Mouse (Mus musculus) neural tube, embryonic 11.5 days (tissue): ENCODE results near the gene Cox20. TPM values are rescaled to one million over a fixed set of nuclear protein-coding genes. Genes with fewer than 3 reads are reported as not detected.

Experiments used
- ATAC-seq: fragments of 200-750 bp; cut with Nextera tagmentation; 2 replicates; pipeline ENCODE4 v1.8.0; 2017; ENCODE audit warnings: moderate number of reproducible peaks, mild to moderate bottlenecking, moderate TSS enrichment, moderate library complexity; ENCODE audit not compliant: insufficient read depth, low FRiP score, low TSS enrichment
- DNase-seq: peaks from one replicate; pipeline ENCODE4 v3.0.0-alpha.2; 2015; ENCODE audit warnings: low spot score
- H3K27ac ChIP-seq: fragments of 300-500 bp; sonication (generic); 2 replicates; pipeline ENCODE4 v1.5.1; 2014; ENCODE audit warnings: low read depth, mild to moderate bottlenecking, low read length
- H3K27me3 ChIP-seq: fragments of 300-500 bp; sonication (generic); 2 replicates; pipeline ENCODE4 v1.6.1; 2014; ENCODE audit warnings: mild to moderate bottlenecking, low read length, mixed read lengths; ENCODE audit not compliant: control insufficient read depth, insufficient read depth
- H3K36me3 ChIP-seq: fragments of 300-500 bp; sonication (generic); 2 replicates; pipeline ENCODE4 v1.6.1; 2014; ENCODE audit warnings: mild to moderate bottlenecking, low read length, moderate library complexity, mixed read lengths; ENCODE audit not compliant: control insufficient read depth, insufficient read depth
- H3K4me1 ChIP-seq: fragments of 300-500 bp; sonication (generic); 2 replicates; pipeline ENCODE4 v1.6.1; 2014; ENCODE audit warnings: low read length, mixed read lengths; ENCODE audit not compliant: control insufficient read depth, insufficient read depth
- H3K4me2 ChIP-seq: fragments of 300-500 bp; sonication (generic); 2 replicates; pipeline ENCODE4 v1.6.1; 2014; ENCODE audit warnings: low read depth, mild to moderate bottlenecking, moderate library complexity
- H3K4me3 ChIP-seq: fragments of 300-500 bp; sonication (generic); 2 replicates; pipeline ENCODE4 v1.5.1; 2014; ENCODE audit warnings: low read depth, low read length
- H3K9ac ChIP-seq: fragments of 300-500 bp; sonication (generic); 2 replicates; pipeline ENCODE4 v1.6.1; 2014; ENCODE audit warnings: mild to moderate bottlenecking, low read length
- H3K9me3 ChIP-seq: fragments of 300-500 bp; sonication (generic); 2 replicates; pipeline ENCODE4 v1.6.1; 2016; ENCODE audit warnings: low read length; ENCODE audit not compliant: control insufficient read depth
- WGBS: fragments of 180-500 bp; shearing (Covaris S2); extraction: QIAGEN DNeasy Blood & Tissue Kit; methylation state at CpG from one replicate; pipeline ENCODE4 v1.1.7; 2014; 5-methylcytosine and 5-hydroxymethylcytosine counted together
- polyA plus RNA-seq: library from polyadenylated mRNA; unstranded; fragments of >200 nt; fragmentation: Nextera tagmentation; extraction: Ambion mirVana; gene quantifications from 2 replicates; pipeline ENCODE4 v1.2.1, GENCODE M21; 2014

Gene Cox20
- polyA plus RNA-seq, 1 experiment from 2014 or later = 104 TPM

DNA sequence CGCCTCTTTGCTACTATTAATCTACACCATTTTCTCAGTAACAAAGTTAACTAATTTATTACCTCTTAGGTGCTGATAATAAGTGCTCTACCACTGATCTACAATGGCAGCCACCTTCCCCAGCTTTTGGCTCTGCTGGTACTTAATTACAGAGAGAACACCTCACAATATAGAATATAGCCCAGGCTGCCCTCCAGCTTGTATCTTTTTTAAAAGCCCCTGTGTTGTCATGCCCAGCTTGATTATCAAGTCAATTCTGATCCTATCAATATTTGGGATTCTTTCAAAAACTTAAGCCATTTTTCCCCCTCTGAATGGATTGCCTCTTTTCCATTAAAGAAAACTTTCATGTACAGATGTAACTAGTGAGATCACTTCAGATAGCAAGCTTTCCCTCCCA, 8.0 kb downstream of the Cox20 start:
- Histone ChIP-seq H3K4me3 (no peak overlapping the region), H3K9ac (no peak overlapping the region), H3K27me3 (no peaks in the 10 kb centered on the region), H3K9me3 (no peaks in the 10 kb centered on the region), H3K36me3 (peaks cover 13% of the 10 kb centered on the region), H3K4me2 (no peak overlapping the region), H3K4me1 (no peaks in the 10 kb centered on the region), H3K27ac (no peak overlapping the region)
- DNase-seq (no peak), ATAC-seq (no peak)
- WGBS = 84% methylated on average over 1 of the region's 1 CpGs

DNA sequence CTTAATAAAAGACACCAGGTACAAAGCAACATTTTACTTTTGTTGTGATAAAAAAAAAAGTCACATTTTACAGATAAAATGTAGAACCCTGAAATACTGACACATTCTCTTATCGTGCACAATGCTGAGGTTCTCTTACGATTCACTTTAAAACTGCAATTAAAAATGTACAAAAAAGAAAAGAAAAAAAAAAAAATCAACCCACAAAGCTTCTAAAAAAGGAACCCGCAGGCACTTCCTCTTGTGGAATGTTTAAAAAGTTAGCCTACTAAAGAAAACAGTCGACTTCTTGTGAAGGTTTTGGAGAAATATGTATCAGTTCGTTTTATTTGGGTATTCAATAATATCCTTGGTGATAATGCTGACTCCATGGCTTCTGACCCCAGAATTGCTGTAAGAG, 10.1 kb downstream of the Cox20 start:
- peaks cover 24% of the 10 kb centered on the region for H3K36me3 ChIP-seq
- H3K27ac ChIP-seq = no peak overlapping the region
- H3K9ac ChIP-seq = no peak overlapping the region
- DNase-seq = no peak
- no peak overlapping the region for H3K4me3 ChIP-seq
- H3K4me2 ChIP-seq = no peak overlapping the region
- 89% methylated on average over 5 of the region's 5 CpGs for WGBS
- ATAC-seq = no peak
- H3K9me3 ChIP-seq = no peaks in the 10 kb centered on the region
- H3K4me1 ChIP-seq = peaks cover 4% of the 10 kb centered on the region
- H3K27me3 ChIP-seq = no peaks in the 10 kb centered on the region

DNA sequence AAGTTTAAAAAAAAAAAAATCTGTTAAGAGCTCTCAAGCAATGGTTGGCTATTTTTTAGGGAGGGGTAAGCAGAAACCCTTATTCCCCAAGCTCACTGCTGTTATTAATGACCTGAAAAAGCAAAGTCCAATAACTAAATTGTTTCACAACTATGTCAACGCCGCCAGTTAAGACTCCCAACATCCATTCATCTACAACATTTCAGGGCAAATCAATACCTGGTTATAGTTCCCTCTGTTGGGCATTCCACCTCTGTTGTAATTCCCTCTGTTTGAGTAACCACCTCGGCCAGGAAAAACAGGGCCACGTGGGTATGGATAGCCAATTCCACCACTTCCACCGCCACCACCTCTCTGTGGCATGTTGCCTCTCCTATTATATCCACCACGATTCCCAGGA, 11.0 kb downstream of the Cox20 start:
- no peak overlapping the region for H3K4me2 ChIP-seq
- no peak for ATAC-seq
- H3K27me3 ChIP-seq = no peaks in the 10 kb centered on the region
- WGBS = 82% methylated on average over 6 of the region's 6 CpGs
- DNase-seq = no peak
- H3K9me3 ChIP-seq = no peaks in the 10 kb centered on the region
- H3K4me3 ChIP-seq = no peak overlapping the region
- H3K36me3 ChIP-seq = peaks cover 27% of the 10 kb centered on the region
- H3K9ac ChIP-seq = no peak overlapping the region
- H3K4me1 ChIP-seq = peaks cover 11% of the 10 kb centered on the region
- H3K27ac ChIP-seq = no peak overlapping the region

DNA sequence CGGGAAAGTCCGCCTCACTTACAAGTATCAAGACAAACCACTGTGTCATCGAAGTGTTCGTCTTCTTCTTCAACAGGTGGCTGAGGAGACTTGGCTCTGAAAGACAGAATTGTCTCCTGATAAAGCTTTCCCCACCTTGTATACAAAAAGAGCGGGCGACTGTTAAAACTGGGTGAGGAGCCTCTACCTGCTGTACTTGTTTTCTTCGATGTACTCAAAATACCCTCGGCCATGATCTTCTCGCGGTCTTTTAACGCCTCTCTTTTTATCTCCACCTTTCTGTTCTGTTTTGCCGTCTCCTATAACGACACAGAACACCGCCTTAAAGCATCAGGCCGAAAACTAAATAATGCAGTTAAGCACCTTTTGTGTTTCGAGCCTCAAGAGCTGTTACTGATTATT, 16.9 kb downstream of the Cox20 start:
- Histone ChIP-seq H3K4me3 (peak overlapping the region; percentile 100), H3K4me1 (peaks cover 15% of the 10 kb centered on the region), H3K4me2 (peak overlapping the region; percentile 88), H3K36me3 (peaks cover 19% of the 10 kb centered on the region), H3K9me3 (no peaks in the 10 kb centered on the region), H3K27me3 (no peaks in the 10 kb centered on the region), H3K9ac (peak overlapping the region; percentile 100), H3K27ac (no peak overlapping the region)
- DNase-seq (peak; percentile 13), ATAC-seq (no peak)
- under 1% methylated on average over 16 of the region's 16 CpGs for WGBS

DNA sequence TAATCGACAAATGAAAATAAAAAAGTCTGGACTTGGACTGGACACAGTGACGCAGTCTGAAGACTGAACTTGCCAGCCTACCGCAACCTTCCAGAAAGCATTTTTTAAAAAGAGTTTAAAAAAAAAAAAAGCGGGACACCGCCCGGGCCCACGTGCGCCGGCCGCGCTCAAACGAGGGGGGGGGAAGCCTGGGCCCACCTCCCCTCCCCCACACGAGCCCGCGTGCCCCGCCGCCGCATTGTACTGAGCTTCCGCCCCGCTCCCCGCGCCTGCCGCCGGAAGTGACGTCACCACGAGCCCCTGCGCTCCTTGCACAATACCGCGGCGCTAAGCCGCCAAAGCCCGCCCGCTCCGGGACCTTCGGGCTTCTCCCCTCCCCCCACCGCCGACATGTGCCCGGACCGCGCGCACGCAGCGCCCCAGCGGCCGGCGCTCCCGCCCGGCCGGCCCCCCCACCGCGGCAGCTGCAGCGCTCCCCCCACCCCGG, 17.4 kb downstream of the Cox20 start:
- Histone ChIP-seq H3K27me3 (no peaks in the 10 kb centered on the region), H3K4me1 (peaks cover 15% of the 10 kb centered on the region), H3K9me3 (no peaks in the 10 kb centered on the region), H3K9ac (peak overlapping the region; percentile 100), H3K4me3 (peak overlapping the region; percentile 100), H3K27ac (peak overlapping the region; percentile 99), H3K4me2 (peak overlapping the region; percentile 88), H3K36me3 (peaks cover 19% of the 10 kb centered on the region)
- ATAC-seq (peak; percentile 93), DNase-seq (peak; percentile 96)
- under 1% methylated on average over 33 of the region's 53 CpGs for WGBS

DNA sequence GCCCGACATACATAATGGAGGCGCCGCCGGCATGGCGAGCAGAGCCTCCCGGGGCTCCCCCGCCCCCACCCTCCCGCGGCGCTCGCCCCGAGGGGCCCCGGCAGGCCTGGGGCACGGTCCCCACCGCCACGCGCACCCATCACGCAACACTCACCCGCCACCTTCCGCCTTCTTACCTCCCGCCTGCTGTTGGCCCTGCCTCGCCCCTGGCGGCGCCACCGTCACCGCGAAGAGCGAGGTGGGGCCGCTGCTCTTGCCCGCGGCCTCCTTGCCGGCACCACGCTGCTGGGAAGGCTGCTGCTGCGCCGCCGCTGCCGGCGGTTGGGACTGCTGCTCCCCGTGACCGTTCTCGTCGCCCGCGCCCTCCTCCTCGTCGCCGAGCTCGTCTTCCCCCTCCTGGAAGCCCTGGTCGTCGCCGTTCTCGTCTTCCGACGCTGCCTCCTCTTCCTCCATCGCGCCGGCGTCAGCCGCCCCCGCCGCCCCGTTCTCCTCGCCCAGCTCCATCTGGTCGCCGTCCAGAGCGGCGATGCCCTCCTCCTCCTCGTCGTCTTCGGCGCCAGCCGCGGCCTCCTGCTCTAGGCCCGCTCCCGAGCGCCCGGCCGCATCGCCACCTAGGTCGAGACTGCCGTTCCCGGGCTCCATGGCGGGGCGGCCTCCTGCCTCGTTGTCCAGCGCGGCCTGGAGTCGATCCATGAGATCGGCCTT, 18.0 kb downstream of the Cox20 start:
- H3K9me3 ChIP-seq = no peaks in the 10 kb centered on the region
- peak overlapping the region; percentile 100 for H3K4me3 ChIP-seq
- peak; percentile 69 for ATAC-seq
- peaks cover 15% of the 10 kb centered on the region for H3K36me3 ChIP-seq
- no peak for DNase-seq
- peaks cover 15% of the 10 kb centered on the region for H3K4me1 ChIP-seq
- under 1% methylated on average over 82 of the region's 89 CpGs for whole genome bisulfite sequencing
- H3K27me3 ChIP-seq = no peaks in the 10 kb centered on the region
- H3K9ac ChIP-seq = peak overlapping the region; percentile 100
- peak overlapping the region; percentile 43; the same call in 1 of the 2 replicates for H3K4me2 ChIP-seq
- H3K27ac ChIP-seq = peak overlapping the region; percentile 99

DNA sequence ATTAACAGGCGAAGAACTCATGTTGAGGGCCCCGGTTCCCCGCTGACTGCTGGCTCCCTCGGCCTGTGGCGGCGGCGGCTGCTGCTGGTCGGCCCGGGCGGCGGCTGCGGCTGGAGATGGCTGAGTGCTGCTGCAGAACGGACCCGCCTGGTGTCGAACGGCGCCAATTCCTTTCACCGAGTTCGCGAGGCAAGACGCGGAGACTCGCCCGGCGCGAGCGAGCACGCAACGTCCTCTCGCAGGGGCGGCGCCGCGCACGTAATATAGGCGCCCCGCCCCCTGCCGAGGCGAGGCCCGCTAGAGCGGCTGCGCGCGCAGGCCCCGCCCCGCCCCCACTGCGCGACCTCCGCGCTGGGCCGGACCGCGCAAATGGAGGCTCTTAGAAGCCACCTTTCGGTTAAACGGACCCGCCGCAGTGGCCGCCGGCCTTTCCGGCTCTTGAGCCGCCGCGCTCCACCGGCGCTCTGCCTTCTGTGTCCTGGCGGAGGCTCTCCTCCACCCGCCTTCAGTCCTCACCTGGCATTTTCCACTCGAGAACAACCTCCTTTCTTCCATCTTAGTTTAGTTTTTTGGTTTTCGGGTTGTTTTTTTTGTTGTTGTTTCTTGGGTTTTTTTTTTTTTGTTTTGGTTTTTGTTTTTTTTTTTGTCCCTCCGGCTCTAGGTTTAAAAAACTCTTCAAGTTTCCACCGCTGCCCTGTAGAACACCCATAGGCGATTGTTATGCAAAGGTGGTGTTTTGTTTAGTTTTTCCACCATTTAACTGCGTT, 18.8 kb downstream of the Cox20 start, which contains the start of gene Hnrnpu:
TSS of gene Hnrnpu (minus strand) at position 247 of the 767 bp plus-strand sequence.
- DNase-seq = peak; percentile 98
- under 1% methylated on average over 73 of the region's 73 CpGs for WGBS
- Histone ChIP-seq H3K9me3 (no peaks in the 10 kb centered on the region), H3K4me2 (peak within 1 kb of the TSS; percentile 43), H3K27ac (peak within 1 kb of the TSS; percentile 99), H3K4me1 (peaks cover 15% of the 10 kb centered on the region), H3K27me3 (no peaks in the 10 kb centered on the region), H3K36me3 (peaks cover 8% of the 10 kb centered on the region), H3K9ac (peak within 1 kb of the TSS; percentile 100), H3K4me3 (peak within 1 kb of the TSS; percentile 100)
- ATAC-seq = peak; percentile 84

DNA sequence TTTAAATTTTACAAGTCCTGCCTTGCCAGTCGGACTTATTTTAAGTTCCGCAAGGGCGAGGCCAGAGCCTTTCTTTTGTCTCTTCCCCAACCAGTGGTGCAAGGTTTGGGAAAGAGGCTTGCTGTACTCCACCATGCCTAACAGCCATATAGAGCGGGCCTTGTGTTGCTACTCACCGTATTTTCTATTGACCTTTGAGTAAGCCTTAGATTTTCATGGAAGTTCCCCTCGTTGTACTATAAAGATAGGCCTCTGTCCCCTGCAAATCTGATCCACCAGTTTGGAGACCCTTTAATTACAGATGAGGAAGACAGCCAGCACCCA, 19.4 kb downstream of the Cox20 start:
- no peak for ATAC-seq
- peak overlapping the region; percentile 100 for H3K4me3 ChIP-seq
- peaks cover 15% of the 10 kb centered on the region for H3K4me1 ChIP-seq
- H3K9ac ChIP-seq = peak overlapping the region; percentile 100
- H3K9me3 ChIP-seq = no peaks in the 10 kb centered on the region
- WGBS = 1% methylated on average over 6 of the region's 6 CpGs
- peaks cover 6% of the 10 kb centered on the region for H3K36me3 ChIP-seq
- no peaks in the 10 kb centered on the region for H3K27me3 ChIP-seq
- H3K27ac ChIP-seq = peak overlapping the region; percentile 99
- H3K4me2 ChIP-seq = peak overlapping the region; percentile 43
- peak; percentile 57 for DNase-seq
